Mouse (Mus musculus): ENCODE data around the gene Syt16.

DNA sequence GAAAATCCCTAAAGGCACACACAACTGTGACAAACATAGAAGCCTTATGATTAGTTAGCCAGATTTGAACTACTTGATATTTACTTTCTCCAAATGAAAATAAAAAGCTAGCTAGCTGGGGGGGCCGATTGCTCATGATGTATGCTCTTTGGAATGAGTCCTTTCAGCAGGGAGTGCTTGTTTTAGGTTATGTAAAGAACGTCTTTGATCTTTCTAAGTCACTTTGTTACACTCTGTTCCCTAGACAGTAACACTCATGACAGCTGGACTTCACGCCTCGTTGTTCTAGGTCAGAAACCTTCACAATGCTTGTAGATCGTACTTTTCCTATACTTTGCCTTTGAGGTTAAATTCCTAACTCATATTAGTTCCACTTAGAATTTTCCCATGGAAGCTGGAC is 146.9 kb downstream of the Syt16 start:
- TF ChIP-seq TAL1 (IDR thresholded peaks at IDR 0.05; ENCODE audit: low read length) = no peak
- no peak for TF ChIP-seq GATA1 (IDR thresholded peaks at IDR 0.05; ENCODE audit: low read length)

All from erythroblast, embryonic 14.5 days (primary cell).